Mouse (Mus musculus): ENCODE data around the gene Ppp1r13l.

DNA sequence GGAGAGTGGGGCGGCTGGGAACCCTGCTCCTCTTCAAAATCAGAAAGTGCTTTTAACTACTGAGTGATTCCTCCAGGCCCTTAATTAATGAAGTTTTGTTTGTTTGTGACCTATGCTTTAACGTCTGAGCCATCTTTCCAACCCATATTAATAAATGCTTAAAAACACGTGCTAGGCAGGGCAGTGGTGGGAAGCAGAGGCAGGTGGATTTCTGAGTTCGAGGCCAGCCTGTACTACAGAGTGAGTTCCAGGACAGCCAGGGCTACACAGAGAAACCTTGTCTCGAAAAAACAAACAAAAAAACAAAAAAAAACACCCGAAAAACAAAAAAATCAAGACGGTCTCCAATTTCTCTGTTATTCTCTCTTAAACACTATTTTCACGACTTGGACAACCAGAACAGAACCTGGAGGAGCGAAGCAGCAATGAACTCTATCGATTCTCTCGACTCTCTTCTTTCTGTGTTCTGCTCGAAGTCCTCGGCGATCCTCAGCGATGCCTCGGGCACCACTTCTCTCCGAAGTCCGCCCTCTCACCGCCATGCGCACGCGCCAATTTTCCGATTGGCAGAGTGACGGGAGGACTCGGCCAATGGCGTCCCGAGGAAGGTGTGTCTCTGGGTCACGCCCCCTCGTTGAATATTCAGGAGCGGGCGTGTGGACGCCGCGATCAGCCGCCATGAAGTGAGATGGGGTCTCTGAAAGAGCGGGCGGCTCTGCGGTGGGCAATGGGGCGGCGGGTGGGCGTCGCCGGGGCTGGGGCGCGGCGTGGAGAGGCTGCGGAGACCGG lies 22.0 kb downstream of the Ppp1r13l start, which contains the start of gene Ercc2:
- TF ChIP-seq CTCF (IDR thresholded peaks at IDR 0.05; ENCODE audit: control insufficient read depth, insufficient read depth, low read length): no peak
- peak; percentile 52; the same call in 1 of the 2 replicates for TF ChIP-seq POLR2A (IDR thresholded peaks at IDR 0.05; ENCODE audit: borderline replicate concordance, control insufficient read depth, low read depth, low read length)
